In the genomic region with DNA sequence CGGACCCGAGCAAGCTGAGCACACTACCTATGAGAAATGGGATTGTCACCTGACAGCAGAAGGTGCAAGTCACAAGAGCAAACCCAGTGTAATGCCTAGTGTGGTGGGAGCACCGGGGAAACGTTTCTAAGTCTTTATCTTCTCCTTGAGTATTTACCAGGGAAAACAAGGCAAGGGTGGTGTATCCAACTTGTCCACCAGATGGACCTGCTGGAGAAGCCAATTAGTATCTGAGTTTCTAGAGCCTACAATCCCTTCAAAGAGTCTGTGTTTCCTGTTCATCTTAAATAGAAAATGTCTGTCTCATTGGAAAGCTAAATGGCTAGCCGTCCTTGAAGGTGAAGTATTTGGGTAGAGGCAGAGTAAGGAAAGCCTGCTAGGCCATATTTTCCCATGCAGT, we compare ENCODE assay signal across 30 mouse cellular contexts. TPM values are rescaled to one million over a fixed set of nuclear protein-coding genes. Genes with fewer than 3 reads are reported as not detected.
DNase-seq lines count a peak whose midpoint lies in the region; ATAC-seq and TF ChIP-seq lines count a peak whose summit lies in the region.
"Had no signal": no experiment of that assay in that cellular context is flagged by ENCODE, and none has a peak within 500 bp of the region (broad histone marks: within the 10 kb centered on the region; RNA-seq: fewer than 3 reads in every experiment).

No protein-coding gene starts in this region.

- DNase-seq in frontal cortex, postnatal 25 days (ENCODE audit: low spot score in 2 of 2) = no peak
- peak; percentile 11 for DNase-seq in layer of hippocampus, adult 11-12 months (ENCODE audit: low spot score)
- DNase-seq in layer of hippocampus, adult 8-10 months (ENCODE audit: low spot score in 2 of 2) = no peak
- DNase-seq in midbrain, postnatal 0 days (ENCODE audit: low spot score) = no peak
- no peak for DNase-seq in midbrain, embryonic 11.5 days (ENCODE audit: low spot score, missing footprints)
- DNase-seq in thymus, adult 2 months = no peak
- DNase-seq: adrenal gland, adult 2 months; adrenal gland, postnatal 36 days; cerebellum, adult 8-10 months; cerebellum, postnatal 36 days; embryo, embryonic 11 days; gastrocnemius, postnatal 10 days; heart, postnatal 10 days; kidney, postnatal 25 days; left cerebral cortex, postnatal 4 days; liver, embryonic 13.5 days; lung, adult 2 months; lung, postnatal 14 days; right cerebral cortex, postnatal 4 days; thymus, postnatal 4 days had no signal

- ATAC-seq in frontal cortex, adult (ENCODE audit: low TSS enrichment) = peak; percentile 22; the same call in 1 of the 2 replicates
- ATAC-seq in midbrain, postnatal 0 days (ENCODE audit: low FRiP score) = no peak
- ATAC-seq in midbrain, embryonic 11.5 days (ENCODE audit: low FRiP score) = no peak
- ATAC-seq: activated CD4-positive, CD25-positive, alpha-beta regulatory T cell, adult 4 months; forebrain, embryonic 14.5 days; midbrain, embryonic 16.5 days had no signal

- no peaks in the 10 kb centered on the region for H3K27me3 ChIP-seq in midbrain, postnatal 0 days (ENCODE audit: insufficient read depth, low read length)
- H3K27me3 ChIP-seq in midbrain, embryonic 11.5 days (ENCODE audit: control insufficient read depth, insufficient read depth, low read length) = no peaks in the 10 kb centered on the region
- H3K27me3 ChIP-seq in thymus, adult 2 months (ENCODE audit: control insufficient read depth, insufficient read depth, low read length) = no peaks in the 10 kb centered on the region
- H3K27me3 ChIP-seq: embryonic facial prominence, embryonic 12.5 days; heart, embryonic 13.5 days; hindbrain, embryonic 15.5 days; liver, embryonic 13.5 days; neural tube, embryonic 12.5 days had no signal

- WGBS in midbrain, postnatal 0 days = 85% methylated on average over 5 of the region's 5 CpGs
- WGBS in midbrain, embryonic 11.5 days = 91% methylated on average over 5 of the region's 5 CpGs
- WGBS in thymus, adult 2 months = 88% methylated on average over 5 of the region's 5 CpGs

- H3K4me1 ChIP-seq in midbrain, postnatal 0 days (ENCODE audit: insufficient read depth, low read length) = no peaks in the 10 kb centered on the region
- no peaks in the 10 kb centered on the region for H3K4me1 ChIP-seq in midbrain, embryonic 11.5 days (ENCODE audit: control insufficient read depth, insufficient read depth, low read length)
- no peaks in the 10 kb centered on the region for H3K4me1 ChIP-seq in thymus, adult 2 months (replicated peaks; ENCODE audit: control insufficient read depth, insufficient read depth, low read length)
- H3K4me1 ChIP-seq: heart, embryonic 13.5 days; hindbrain, embryonic 15.5 days; liver, embryonic 13.5 days; neural tube, embryonic 12.5 days had no signal

- TF ChIP-seq CTCF in midbrain, postnatal 0 days (IDR thresholded peaks at IDR 0.05) = peak; percentile 54
- TF ChIP-seq CTCF in thymus, adult 2 months (IDR thresholded peaks at IDR 0.05; ENCODE audit: borderline replicate concordance, control insufficient read depth, extremely low read depth, insufficient read depth, low read length, poor library complexity) = no peak

- no peak overlapping the region for H3K4me3 ChIP-seq in midbrain, postnatal 0 days (ENCODE audit: low read depth, low read length)
- H3K4me3 ChIP-seq in midbrain, embryonic 11.5 days (ENCODE audit: low read depth, low read length) = no peak overlapping the region
- no peak overlapping the region for H3K4me3 ChIP-seq in thymus, adult 2 months (ENCODE audit: control insufficient read depth, insufficient read depth, low read length)
- H3K4me3 ChIP-seq: embryonic facial prominence, embryonic 12.5 days; heart, embryonic 13.5 days; hindbrain, embryonic 15.5 days; liver, embryonic 13.5 days; midbrain, embryonic 10.5 days; myocyte; neural tube, embryonic 12.5 days had no signal

- no peaks in the 10 kb centered on the region for H3K36me3 ChIP-seq in midbrain, postnatal 0 days (ENCODE audit: insufficient read depth, low read length)
- H3K36me3 ChIP-seq in midbrain, embryonic 11.5 days (ENCODE audit: control insufficient read depth, insufficient read depth, low read length) = no peaks in the 10 kb centered on the region
- no peaks in the 10 kb centered on the region for H3K36me3 ChIP-seq in thymus, adult 2 months (ENCODE audit: control insufficient read depth, insufficient read depth, low read length)
- H3K36me3 ChIP-seq: embryonic facial prominence, embryonic 12.5 days; heart, embryonic 13.5 days; hindbrain, embryonic 15.5 days; liver, embryonic 13.5 days; midbrain, embryonic 10.5 days; neural tube, embryonic 12.5 days had no signal

- H3K27ac ChIP-seq in midbrain, postnatal 0 days (ENCODE audit: low read depth, low read length) = no peak overlapping the region
- no peak overlapping the region for H3K27ac ChIP-seq in midbrain, embryonic 11.5 days (ENCODE audit: low read depth, low read length)
- no peak overlapping the region for H3K27ac ChIP-seq in thymus, adult 2 months (ENCODE audit: control insufficient read depth, insufficient read depth, low read length)
- H3K27ac ChIP-seq: embryonic facial prominence, embryonic 12.5 days; heart, embryonic 13.5 days; hindbrain, embryonic 15.5 days; liver, embryonic 13.5 days; midbrain, embryonic 10.5 days; neural tube, embryonic 12.5 days had no signal

- no peak overlapping the region for H3K9ac ChIP-seq in midbrain, postnatal 0 days (replicated peaks; ENCODE audit: low read length, poor library complexity, severe bottlenecking)
- no peak overlapping the region for H3K9ac ChIP-seq in midbrain, embryonic 11.5 days (ENCODE audit: low read length)
- H3K9ac ChIP-seq: embryonic facial prominence, embryonic 12.5 days; heart, embryonic 13.5 days; hindbrain, embryonic 15.5 days; liver, embryonic 13.5 days; neural tube, embryonic 12.5 days had no signal

- H3K4me2 ChIP-seq in midbrain, postnatal 0 days (ENCODE audit: low read depth, low read length, poor library complexity, severe bottlenecking) = no peak overlapping the region
- H3K4me2 ChIP-seq in midbrain, embryonic 11.5 days = no peak overlapping the region
- H3K4me2 ChIP-seq: embryonic facial prominence, embryonic 12.5 days; heart, embryonic 13.5 days; hindbrain, embryonic 15.5 days; liver, embryonic 13.5 days; neural tube, embryonic 12.5 days had no signal

- no peaks in the 10 kb centered on the region for H3K9me3 ChIP-seq in midbrain, postnatal 0 days (ENCODE audit: low read length)
- H3K9me3 ChIP-seq in midbrain, embryonic 11.5 days (ENCODE audit: control insufficient read depth, low read length) = no peaks in the 10 kb centered on the region
- H3K9me3 ChIP-seq: embryonic facial prominence, embryonic 12.5 days; heart, embryonic 13.5 days; hindbrain, embryonic 15.5 days; liver, embryonic 13.5 days; midbrain, embryonic 10.5 days; neural tube, embryonic 12.5 days had no signal

- TF ChIP-seq POLR2A in thymus, adult 2 months (IDR thresholded peaks at IDR 0.05; ENCODE audit: control insufficient read depth, extremely low read depth, insufficient read depth, low read length, poor library complexity) = no peak

RNA-seq across cellular contexts. Expression of gene Cplx2, which starts 32.3 kb away (rescaled TPM):
- total RNA-seq in layer of hippocampus, adult 8-10 months (2022) = 100 to 1,000 TPM; 865 to 892 (median 878) TPM
- total RNA-seq in midbrain, postnatal 0 days (2014; rRNA removed) = 88.7 and 106 TPM in 2 replicates
- polyA plus RNA-seq in midbrain, postnatal 0 days (2015; fragmentation: Nextera tagmentation; extraction: Ambion mirVana) = 30.4 and 31.2 TPM in 2 replicates
- 14.7 and 14.8 TPM in 2 replicates for polyA plus RNA-seq in midbrain, embryonic 11.5 days (2014; fragmentation: Nextera tagmentation; extraction: Ambion mirVana)
- 1.9 TPM in 2 replicates for polyA plus RNA-seq in thymus, adult 2 months (2012; rRNA removed)
- polyA plus RNA-seq: activated CD4-positive, CD25-positive, alpha-beta regulatory T cell, adult 4 months had no signal
